ENCODE assay signal across 21 mouse cellular contexts in the genomic region with DNA sequence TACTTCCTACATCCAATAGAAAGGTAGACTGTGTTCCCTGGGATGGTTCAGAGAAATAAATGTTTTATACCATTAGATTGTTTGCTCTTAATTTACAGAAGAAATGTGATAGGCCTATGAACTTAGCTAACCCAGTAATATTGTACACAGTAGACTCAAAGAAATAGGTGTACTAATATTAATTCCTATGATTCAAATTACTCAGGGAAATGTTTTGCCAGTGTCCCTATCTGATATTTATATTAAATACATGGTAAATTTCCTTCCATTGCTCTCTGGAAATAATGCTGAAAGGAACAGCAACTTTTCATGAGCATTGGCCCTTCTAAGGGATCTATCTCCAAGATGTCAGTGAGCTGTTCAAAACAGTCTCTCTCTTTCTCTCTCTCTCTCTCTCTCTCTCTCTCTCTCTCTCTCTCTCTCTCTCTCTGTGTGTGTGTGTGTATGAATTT. TPM values are rescaled to one million over a fixed set of nuclear protein-coding genes. Genes with fewer than 3 reads are reported as not detected.
DNase-seq lines count a peak whose midpoint lies in the region; ATAC-seq and TF ChIP-seq lines count a peak whose summit lies in the region.
"Had no signal": no experiment of that assay in that cellular context is flagged by ENCODE, and none has a peak within 500 bp of the region (broad histone marks: within the 10 kb centered on the region; RNA-seq: fewer than 3 reads in every experiment).

No protein-coding gene starts in this region.

- H3K4me1 ChIP-seq in liver, adult 2 months (ENCODE audit: control insufficient read depth, insufficient read depth, low read length): peaks cover 6% of the 10 kb centered on the region; the same call in 1 of the 2 replicates
- H3K4me1 ChIP-seq in liver, postnatal 0 days (ENCODE audit: insufficient read depth): peaks cover 11% of the 10 kb centered on the region
- peaks cover 4% of the 10 kb centered on the region for H3K4me1 ChIP-seq in bone marrow macrophage, adult 2 months (ENCODE audit: control insufficient read depth, insufficient read depth, low read length)
- H3K4me1 ChIP-seq: hindbrain, embryonic 12.5 days; hindbrain, embryonic 15.5 days had no signal

- peak; percentile 11; the same call in 1 of the 2 replicates for TF ChIP-seq CTCF in liver, adult 2 months (IDR thresholded peaks at IDR 0.05; ENCODE audit: low read depth, low read length)
- no peak for TF ChIP-seq CTCF in liver, postnatal 0 days (IDR thresholded peaks at IDR 0.05; ENCODE audit: low read depth)
- no peak for TF ChIP-seq CTCF in bone marrow macrophage, adult 2 months (IDR thresholded peaks at IDR 0.05; ENCODE audit: low read depth, low read length)

- H3K9ac ChIP-seq in liver, adult 2 months (ENCODE audit: low read depth, low read length): no peak overlapping the region
- H3K9ac ChIP-seq in liver, postnatal 0 days (replicated peaks): no peak overlapping the region
- H3K9ac ChIP-seq: forebrain, postnatal 0 days; hindbrain, embryonic 12.5 days; hindbrain, embryonic 15.5 days had no signal

- no peaks in the 10 kb centered on the region for H3K27me3 ChIP-seq in liver, adult 2 months (ENCODE audit: control insufficient read depth, insufficient read depth, low read length)
- no peaks in the 10 kb centered on the region for H3K27me3 ChIP-seq in liver, postnatal 0 days (ENCODE audit: insufficient read depth, low read length)
- H3K27me3 ChIP-seq: hindbrain, embryonic 12.5 days; hindbrain, embryonic 15.5 days had no signal

- no peak; the same call in 1 of the 2 replicates for ATAC-seq in liver, postnatal 0 days
- ATAC-seq: forebrain, embryonic 14.5 days; forebrain, postnatal 0 days had no signal

- DNase-seq in liver, adult 2 months (ENCODE audit: extremely low read depth, low read depth, low spot score): peak; percentile 81
- no peak for DNase-seq in liver, postnatal 0 days
- peak; percentile 17 for DNase-seq in CD4-positive helper T cell, adult 2 months (ENCODE audit: low read depth, low spot score)
- DNase-seq in urinary bladder, postnatal 10 days (ENCODE audit: low spot score): no peak
- DNase-seq in urinary bladder, postnatal 4 days (ENCODE audit: low spot score in 2 of 2): no peak
- no peak for DNase-seq in adrenal gland, postnatal 14 days
- DNase-seq: adrenal gland, adult 2 months; adrenal gland, postnatal 25 days; cerebellum, adult 18-20 months; cerebellum, adult 9-10 months; cerebellum, postnatal 14 days; forebrain, postnatal 0 days; gastrocnemius, postnatal 36 days had no signal

- TF ChIP-seq EP300 in liver, postnatal 0 days (IDR thresholded peaks at IDR 0.05; ENCODE audit: low read depth): no peak

- H3K9me3 ChIP-seq in liver, postnatal 0 days (ENCODE audit: low read length): no peaks in the 10 kb centered on the region
- H3K9me3 ChIP-seq: hindbrain, embryonic 12.5 days; hindbrain, embryonic 15.5 days had no signal

- peaks cover 4% of the 10 kb centered on the region; the same call in 1 of the 2 replicates for H3K79me2 ChIP-seq in liver, adult 2 months (ENCODE audit: control insufficient read depth, insufficient read depth, low read length)

- no peak for TF ChIP-seq POLR2A in liver, adult 2 months (IDR thresholded peaks at IDR 0.05; ENCODE audit: extremely low read depth, insufficient read depth, low read length)
- TF ChIP-seq POLR2A in bone marrow macrophage, adult 2 months (IDR thresholded peaks at IDR 0.05; ENCODE audit: borderline replicate concordance, low read depth, low read length): no peak

- H3K4me3 ChIP-seq in liver, adult 2 months (ENCODE audit: insufficient read depth, low read depth, low read length): no peak overlapping the region
- H3K4me3 ChIP-seq in liver, postnatal 0 days (ENCODE audit: low read depth, low read length): no peak overlapping the region
- H3K4me3 ChIP-seq in bone marrow macrophage, adult 2 months (ENCODE audit: insufficient read depth, low read length): no peak overlapping the region
- H3K4me3 ChIP-seq: hindbrain, embryonic 12.5 days; hindbrain, embryonic 15.5 days had no signal

- no peak overlapping the region for H3K27ac ChIP-seq in liver, adult 2 months (replicated peaks; ENCODE audit: insufficient read depth, low read depth, low read length)
- H3K27ac ChIP-seq in liver, postnatal 0 days (ENCODE audit: low read depth): no peak overlapping the region
- H3K27ac ChIP-seq in bone marrow macrophage, adult 2 months (ENCODE audit: insufficient read depth, low read depth, low read length): peak overlapping the region; percentile 42; the same call in 1 of the 2 replicates
- H3K27ac ChIP-seq: hindbrain, embryonic 12.5 days; hindbrain, embryonic 15.5 days had no signal

- H3K4me2 ChIP-seq in liver, postnatal 0 days (ENCODE audit: low read depth, low read length): no peak overlapping the region
- H3K4me2 ChIP-seq: heart, embryonic 11.5 days; hindbrain, embryonic 12.5 days; hindbrain, embryonic 15.5 days had no signal

- peaks cover 45% of the 10 kb centered on the region for H3K36me3 ChIP-seq in liver, adult 2 months (ENCODE audit: control insufficient read depth, insufficient read depth, low read length)
- H3K36me3 ChIP-seq in liver, postnatal 0 days (replicated peaks; ENCODE audit: insufficient read depth, low read length): peaks cover 33% of the 10 kb centered on the region
- H3K36me3 ChIP-seq: G1E; hindbrain, embryonic 12.5 days; hindbrain, embryonic 15.5 days had no signal

RNA-seq across cellular contexts. Expression of gene Clec2d, which starts 6.8 kb away (rescaled TPM):
- total RNA-seq in liver, adult 2 months (2014; rRNA removed): 521 and 532 TPM in 2 replicates
- 124 and 141 TPM in 2 replicates for polyA plus RNA-seq in liver, adult 2 months (2012; rRNA removed)
- polyA plus RNA-seq in liver, postnatal 0 days (2015; fragmentation: Nextera tagmentation; extraction: Ambion mirVana): 2.3 and 3.0 TPM in 2 replicates
- polyA plus RNA-seq in bone marrow macrophage, adult 2 months (2012; ENCODE audit: insufficient read depth, insufficient read length, missing spikeins): 99.8 and 118 TPM in 2 replicates
- 86.4 and 109 TPM in 2 replicates for total RNA-seq in adrenal gland, postnatal 14 days (2021)
- total RNA-seq: G1E had no signal
- polyA plus RNA-seq: embryonic facial prominence, embryonic 11.5 days; forebrain, embryonic 11.5 days; forebrain, embryonic 14.5 days; forebrain, postnatal 0 days; G1E; heart, embryonic 11.5 days; hindbrain, embryonic 12.5 days had no signal

Comparison
In these comparisons a context has a peak if more than half of its experiments do, and no peak if none do; other contexts are left out.
1. DNase-seq: peak in liver, adult 2 months (single experiment) and CD4-positive helper T cell, adult 2 months (single experiment); none in liver, postnatal 0 days (single experiment), urinary bladder, postnatal 10 days (single experiment), urinary bladder, postnatal 4 days (0 of 2) and adrenal gland, postnatal 14 days (single experiment).
2. RNA of gene Clec2d, which starts 6.8 kb away (polyA plus RNA-seq): 124 to 141 TPM in liver, adult 2 months and 99.8 to 118 TPM in bone marrow macrophage, adult 2 months; 2.3 to 3.0 TPM in liver, postnatal 0 days; every median in the first group is over 10 times any median in the second.